Mouse (Mus musculus) limb, embryonic 13.5 days (tissue): ENCODE measurements at regions not wholly inside any gene's neighbourhood (a gene's known extent, or its start where the extent isn't known, plus 50 kb on each side); places are given as distances from the start of the nearest gene placed in this dataset.

ENCODE experiments used
- ATAC-seq: fragments of 200-750 bp; cut with Nextera tagmentation; 2 replicates; pipeline ENCODE4 v1.8.0; 2017; ENCODE audit warnings: low read depth, moderate number of reproducible peaks, moderate TSS enrichment; ENCODE audit not compliant: low FRiP score
- H3K27ac ChIP-seq: fragments of 300-500 bp; sonication (generic); 2 replicates; pipeline ENCODE4 v1.5.1; 2015; ENCODE audit warnings: inconsistent platforms, mild to moderate bottlenecking, moderate library complexity
- H3K27me3 ChIP-seq: fragments of 300-500 bp; sonication (generic); 2 replicates; pipeline ENCODE4 v1.6.1; 2015; ENCODE audit warnings: mild to moderate bottlenecking, inconsistent platforms
- H3K36me3 ChIP-seq: fragments of 300-500 bp; sonication (generic); 2 replicates; pipeline ENCODE4 v1.6.1; 2015; ENCODE audit warnings: inconsistent platforms, mild to moderate bottlenecking, moderate library complexity
- H3K4me1 ChIP-seq: fragments of 300-500 bp; sonication (generic); 2 replicates; pipeline ENCODE4 v1.6.1; 2015; ENCODE audit warnings: inconsistent platforms
- H3K4me2 ChIP-seq: fragments of 300-500 bp; sonication (generic); replicated peaks from 2 replicates; pipeline ENCODE4 v1.6.1; 2015; ENCODE audit warnings: inconsistent platforms, mild to moderate bottlenecking, moderate library complexity
- H3K4me3 ChIP-seq: fragments of 300-500 bp; sonication (generic); 2 replicates; pipeline ENCODE4 v1.5.1; 2015; ENCODE audit warnings: moderate library complexity, mild to moderate bottlenecking, inconsistent platforms
- H3K9ac ChIP-seq: fragments of 300-500 bp; sonication (generic); 2 replicates; pipeline ENCODE4 v1.6.1; 2015; ENCODE audit warnings: mild to moderate bottlenecking, inconsistent platforms
- H3K9me3 ChIP-seq: fragments of 300-500 bp; sonication (generic); 2 replicates; pipeline ENCODE4 v1.6.1; 2016; ENCODE audit warnings: inconsistent platforms
- WGBS: fragments of 180-500 bp; shearing (Covaris S2); methylation state at CpG from one replicate; pipeline ENCODE4 v1.1.7; 2015; 5-methylcytosine and 5-hydroxymethylcytosine counted together

DNA sequence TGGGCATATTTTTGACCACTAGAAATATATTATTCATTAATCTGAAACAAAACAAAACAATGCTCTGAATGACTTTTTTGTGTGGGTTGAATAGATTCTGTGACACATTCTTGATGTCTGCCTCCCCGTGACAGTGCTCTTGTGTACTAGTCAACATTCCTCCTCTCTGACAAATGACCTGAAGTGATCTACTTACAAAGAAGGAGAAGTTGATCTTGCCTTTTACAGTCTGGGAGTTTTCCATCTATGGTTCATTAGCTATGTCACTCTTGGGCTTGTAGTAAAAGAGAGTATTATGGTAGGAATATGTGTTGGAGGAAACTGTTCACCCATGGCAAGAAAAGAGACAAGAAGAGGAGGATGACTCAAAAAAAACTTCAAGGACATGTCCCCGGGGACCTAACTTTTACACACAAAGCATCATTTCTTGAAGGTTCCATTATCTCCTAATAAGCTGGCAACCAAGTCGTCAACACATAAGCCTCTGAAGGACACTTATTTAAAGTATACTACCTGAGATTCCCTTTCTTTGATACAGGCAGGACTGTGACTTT, 217.9 kb downstream of the Gm21750 start:
- no peak for ATAC-seq
- WGBS, result 87% methylated on average over 3 of the region's 3 CpGs
- H3K27ac ChIP-seq, result no peak overlapping the region
- no peak overlapping the region for H3K4me2 ChIP-seq
- no peak overlapping the region for H3K9ac ChIP-seq
- H3K4me1 ChIP-seq, result no peaks in the 10 kb centered on the region
- peaks cover 3% of the 10 kb centered on the region; the same call in 1 of the 2 replicates for H3K27me3 ChIP-seq
- H3K9me3 ChIP-seq, result no peaks in the 10 kb centered on the region
- no peaks in the 10 kb centered on the region for H3K36me3 ChIP-seq
- no peak overlapping the region for H3K4me3 ChIP-seq

DNA sequence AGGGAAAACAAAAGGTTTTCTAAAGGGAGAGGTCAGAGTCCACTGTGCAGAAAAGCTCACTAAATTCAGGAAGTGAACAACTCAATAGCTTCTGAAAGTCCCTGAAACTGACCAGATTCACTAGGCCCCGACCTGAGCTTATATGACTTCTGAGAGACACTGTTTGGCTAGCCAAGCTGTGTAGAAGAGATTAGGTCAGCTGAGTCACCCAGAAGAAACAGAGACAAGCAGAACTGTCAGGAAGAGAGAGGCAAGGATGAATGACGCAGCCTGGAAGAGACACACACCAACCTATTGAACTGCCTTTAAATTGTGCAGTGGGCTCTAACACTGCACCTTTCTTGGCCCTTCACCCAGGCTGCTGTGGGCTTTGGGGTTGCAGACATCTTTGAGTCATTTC, 230.4 kb downstream of the Gm21750 start:
- H3K27ac ChIP-seq, result no peak overlapping the region
- 79% methylated on average over 2 of the region's 2 CpGs for WGBS

DNA sequence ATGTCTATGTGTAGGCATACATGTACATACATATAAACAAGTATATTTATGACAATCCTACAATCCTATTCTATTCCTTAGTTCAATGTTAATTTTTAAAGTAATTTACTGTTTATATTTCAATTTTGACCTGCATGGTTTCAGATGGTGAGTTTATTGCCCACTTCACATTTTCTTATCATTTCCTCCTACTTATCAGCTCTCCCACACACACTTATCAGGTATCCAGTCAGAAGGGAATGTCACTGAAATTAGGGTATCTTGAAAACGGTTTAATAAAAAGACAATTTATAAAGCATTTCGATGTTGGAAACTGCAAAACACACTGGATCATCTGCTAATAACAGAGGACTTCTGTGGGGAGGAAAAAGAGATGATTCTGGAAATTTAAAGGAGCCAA, 233.8 kb downstream of the Gm21750 start:
- H3K9ac ChIP-seq, result no peak overlapping the region
- H3K4me2 ChIP-seq, result no peak overlapping the region
- 80% methylated on average over 2 of the region's 2 CpGs for WGBS
- H3K9me3 ChIP-seq, result no peaks in the 10 kb centered on the region
- H3K36me3 ChIP-seq, result no peaks in the 10 kb centered on the region
- H3K4me3 ChIP-seq, result no peak overlapping the region
- H3K27me3 ChIP-seq, result no peaks in the 10 kb centered on the region
- no peak overlapping the region for H3K27ac ChIP-seq
- H3K4me1 ChIP-seq, result no peaks in the 10 kb centered on the region
- ATAC-seq, result no peak

More for the DNA sequence above, 230.4 kb downstream of the Gm21750 start:
- ATAC-seq, result no peak
- Histone ChIP-seq H3K4me2 (no peak overlapping the region), H3K9ac (no peak overlapping the region), H3K4me3 (no peak overlapping the region), H3K36me3 (no peaks in the 10 kb centered on the region), H3K27me3 (no peaks in the 10 kb centered on the region), H3K4me1 (no peaks in the 10 kb centered on the region), H3K9me3 (no peaks in the 10 kb centered on the region)

DNA sequence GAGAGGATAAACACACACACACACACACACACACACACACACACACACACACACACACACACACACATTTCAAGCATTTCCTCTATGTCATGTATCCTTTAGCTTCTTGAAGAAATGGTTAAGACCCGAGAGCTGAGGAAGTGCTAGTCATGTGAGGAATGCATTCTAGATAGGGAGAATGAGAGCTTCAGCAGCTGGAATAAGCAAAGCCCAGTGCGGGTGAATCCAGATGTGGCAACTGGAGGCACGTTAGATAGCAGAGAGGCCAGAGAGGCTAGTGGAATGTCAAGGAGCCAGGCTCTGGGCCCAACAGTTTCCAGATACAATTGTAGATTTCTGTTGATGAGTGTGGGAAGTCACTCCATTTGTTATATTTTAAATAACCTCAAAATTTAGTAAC, 234.2 kb downstream of the Gm21750 start:
- H3K9ac ChIP-seq, result no peak overlapping the region
- WGBS, result 60% methylated on average over 3 of the region's 3 CpGs

DNA sequence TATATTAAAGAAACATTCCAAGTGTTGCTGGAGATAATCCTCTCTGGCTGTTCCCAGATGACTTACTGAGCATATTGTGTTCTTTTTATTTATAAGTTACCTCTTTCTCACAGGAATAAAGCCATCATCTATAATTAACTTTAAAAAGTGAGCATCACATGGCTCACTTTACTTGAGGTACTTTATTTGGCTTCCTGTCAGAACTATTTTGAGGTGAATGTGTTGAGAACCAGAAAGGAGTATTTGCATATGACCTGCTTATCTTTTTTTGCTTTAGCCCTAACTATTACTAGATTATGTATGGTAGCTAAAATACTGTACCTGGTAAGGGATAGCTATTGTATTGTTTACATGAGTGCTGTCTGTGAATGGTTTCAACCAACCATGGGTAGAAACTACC, 238.1 kb downstream of the Gm21750 start:
- no peak overlapping the region for H3K27ac ChIP-seq
- no peaks in the 10 kb centered on the region for H3K4me1 ChIP-seq
- no peak overlapping the region for H3K4me3 ChIP-seq
- no peak overlapping the region for H3K4me2 ChIP-seq
- H3K9me3 ChIP-seq, result no peaks in the 10 kb centered on the region
- H3K36me3 ChIP-seq, result no peaks in the 10 kb centered on the region
- ATAC-seq, result no peak
- H3K9ac ChIP-seq, result no peak overlapping the region
- H3K27me3 ChIP-seq, result no peaks in the 10 kb centered on the region

More for the DNA sequence above, 234.2 kb downstream of the Gm21750 start:
- Histone ChIP-seq H3K4me1 (no peaks in the 10 kb centered on the region), H3K36me3 (no peaks in the 10 kb centered on the region), H3K4me3 (no peak overlapping the region), H3K27me3 (no peaks in the 10 kb centered on the region), H3K9me3 (no peaks in the 10 kb centered on the region), H3K4me2 (no peak overlapping the region), H3K27ac (no peak overlapping the region)
- no peak for ATAC-seq

DNA sequence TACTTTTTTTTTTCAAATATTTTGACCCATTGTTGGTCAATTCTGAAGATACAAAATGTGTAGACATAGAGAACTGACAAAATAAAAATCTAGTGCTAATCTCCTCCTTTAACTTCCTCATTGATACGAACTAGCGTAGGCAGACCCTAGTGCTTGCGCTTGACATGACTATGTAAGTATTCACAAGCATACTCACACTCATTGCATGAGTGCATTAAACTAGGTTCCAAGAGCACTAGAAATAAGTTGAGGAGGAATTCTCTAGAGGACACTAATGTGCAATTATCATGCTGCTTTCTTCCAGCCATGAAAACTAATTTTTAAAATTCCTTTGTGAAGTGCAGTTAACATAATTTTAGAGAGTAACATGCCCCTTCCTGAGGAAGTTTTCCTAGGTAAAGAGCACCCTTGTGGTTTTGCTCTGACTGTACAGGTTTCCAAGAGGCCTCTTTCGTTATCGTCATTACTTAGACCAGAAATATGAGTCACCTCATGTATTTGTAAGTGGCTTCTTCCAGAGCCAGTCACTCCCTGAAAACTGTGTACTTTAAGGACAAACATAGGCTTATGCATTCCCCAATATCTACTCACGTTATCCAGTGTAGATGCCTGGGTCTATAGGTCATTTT, 241.2 kb downstream of the Gm21750 start:
- no peaks in the 10 kb centered on the region for H3K27me3 ChIP-seq

DNA sequence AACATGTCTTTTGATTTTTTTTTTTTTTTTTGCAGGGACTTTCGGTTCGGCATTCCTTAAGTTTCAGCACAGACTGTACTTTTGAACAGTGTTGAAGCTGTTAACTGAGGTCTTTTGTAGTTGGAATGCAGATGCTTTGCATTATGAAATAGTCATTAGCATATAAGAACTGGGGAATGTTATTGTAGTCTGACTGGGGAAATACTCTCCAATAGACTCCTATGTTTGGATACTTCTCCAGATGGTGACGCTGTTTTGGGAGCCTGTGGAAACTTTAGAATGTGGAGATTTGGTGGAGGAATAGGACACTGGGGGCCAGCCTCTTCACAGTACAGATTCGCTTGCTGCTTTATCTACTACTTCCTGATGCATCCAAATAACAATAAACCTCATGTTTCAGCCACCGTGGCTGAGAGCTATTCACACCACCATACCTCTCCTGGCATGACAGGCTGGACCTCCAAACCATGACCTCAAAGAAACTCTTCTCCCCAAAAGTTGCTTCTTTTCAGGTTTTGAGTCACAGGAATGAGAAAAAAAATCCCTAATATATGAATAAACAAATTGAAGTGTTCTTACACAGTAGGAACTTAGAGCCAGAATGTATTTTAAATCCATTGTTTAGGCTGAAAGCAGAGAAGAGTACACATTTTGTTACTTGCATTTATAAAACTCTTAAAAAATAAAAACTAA, 252.9 kb downstream of the Gm21750 start:
- no peak for ATAC-seq
- H3K4me1 ChIP-seq, result no peaks in the 10 kb centered on the region
- no peak overlapping the region for H3K27ac ChIP-seq
- no peak overlapping the region for H3K4me3 ChIP-seq
- H3K36me3 ChIP-seq, result no peaks in the 10 kb centered on the region
- 63% methylated on average over 5 of the region's 5 CpGs for WGBS
- H3K9ac ChIP-seq, result no peak overlapping the region
- no peak overlapping the region for H3K4me2 ChIP-seq
- H3K9me3 ChIP-seq, result no peaks in the 10 kb centered on the region
- no peaks in the 10 kb centered on the region for H3K27me3 ChIP-seq

More for the DNA sequence above, 241.2 kb downstream of the Gm21750 start:
- 91% methylated on average over 6 of the region's 6 CpGs for WGBS
- Histone ChIP-seq H3K9ac (no peak overlapping the region), H3K27ac (no peak overlapping the region), H3K4me3 (no peak overlapping the region), H3K36me3 (no peaks in the 10 kb centered on the region), H3K4me2 (no peak overlapping the region), H3K9me3 (no peaks in the 10 kb centered on the region), H3K4me1 (no peaks in the 10 kb centered on the region)
- no peak for ATAC-seq

DNA sequence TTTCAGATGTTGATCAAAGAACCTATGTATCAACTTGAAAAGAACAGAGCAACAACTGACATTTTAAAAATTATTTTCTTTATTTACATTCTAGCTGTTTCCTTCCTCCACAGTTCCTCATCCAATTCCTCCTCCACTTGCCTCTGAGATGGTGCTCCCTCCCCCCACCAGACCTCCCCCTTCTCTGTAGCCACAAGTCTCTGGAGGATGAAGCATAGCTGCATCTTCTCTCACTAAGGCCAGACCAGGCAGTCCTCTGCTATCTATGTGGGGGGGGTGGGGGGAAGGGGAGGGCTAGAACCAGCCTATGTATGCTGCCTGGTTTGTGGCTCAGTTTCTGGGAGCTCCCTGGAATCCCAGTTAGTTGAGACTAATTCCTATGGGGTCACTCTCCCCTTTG, 255.0 kb downstream of the Gm21750 start:
- no peak for ATAC-seq
- H3K4me2 ChIP-seq, result no peak overlapping the region
- no peak overlapping the region for H3K9ac ChIP-seq
- H3K36me3 ChIP-seq, result no peaks in the 10 kb centered on the region
- no peaks in the 10 kb centered on the region for H3K4me1 ChIP-seq
- H3K9me3 ChIP-seq, result no peaks in the 10 kb centered on the region
- no peaks in the 10 kb centered on the region for H3K27me3 ChIP-seq
- H3K4me3 ChIP-seq, result no peak overlapping the region
- H3K27ac ChIP-seq, result no peak overlapping the region

DNA sequence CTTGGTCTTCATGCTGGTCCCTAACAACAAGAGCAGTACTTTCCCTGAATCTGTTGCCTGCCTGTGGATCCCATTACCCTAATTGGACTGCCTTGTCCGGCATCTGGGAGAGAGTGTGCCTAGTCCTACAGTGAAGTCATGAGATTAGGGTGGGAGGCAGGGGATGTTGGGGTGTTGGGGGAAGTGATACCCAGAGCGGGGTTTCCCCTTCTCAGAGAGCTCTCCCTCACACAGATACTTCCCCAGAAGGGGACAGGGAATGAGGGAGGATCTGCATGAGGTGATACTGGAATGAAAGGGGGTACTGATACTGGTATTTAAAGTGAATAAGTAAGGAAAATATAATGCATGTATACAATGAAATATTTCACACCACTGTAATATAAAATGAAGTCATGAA, 270.1 kb downstream of the Gm21750 start:
- no peaks in the 10 kb centered on the region for H3K9me3 ChIP-seq
- no peak overlapping the region for H3K4me2 ChIP-seq
- H3K4me3 ChIP-seq, result no peak overlapping the region
- WGBS, result 62% methylated on average over 2 of the region's 2 CpGs
- H3K9ac ChIP-seq, result no peak overlapping the region
- ATAC-seq, result no peak
- no peak overlapping the region for H3K27ac ChIP-seq
- H3K36me3 ChIP-seq, result no peaks in the 10 kb centered on the region
- H3K4me1 ChIP-seq, result no peaks in the 10 kb centered on the region
- no peaks in the 10 kb centered on the region for H3K27me3 ChIP-seq

DNA sequence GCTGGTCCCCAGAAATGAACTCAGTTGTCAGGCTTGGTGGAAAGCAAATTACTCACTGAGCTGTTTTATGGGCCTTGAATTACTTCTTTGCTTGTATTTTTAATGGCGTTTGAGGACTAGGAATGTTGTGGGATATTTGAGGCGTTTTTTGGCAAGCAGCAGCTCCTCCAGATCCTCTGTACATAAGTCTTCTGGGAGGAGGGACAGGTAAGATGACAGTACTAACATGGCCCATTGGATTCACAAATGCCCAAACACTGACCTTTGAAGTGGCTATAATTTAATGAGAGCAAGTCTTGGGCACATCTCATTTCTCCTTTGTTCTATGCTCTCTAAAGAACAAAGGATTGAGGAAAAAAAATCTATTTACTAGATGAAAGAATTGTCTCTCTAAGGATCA, 286.3 kb downstream of the Gm21750 start:
- ATAC-seq, result no peak
- Histone ChIP-seq H3K9me3 (no peaks in the 10 kb centered on the region), H3K36me3 (no peaks in the 10 kb centered on the region), H3K9ac (no peak overlapping the region), H3K4me2 (no peak overlapping the region), H3K4me1 (peaks cover 1% of the 10 kb centered on the region; the same call in 1 of the 2 replicates), H3K4me3 (no peak overlapping the region), H3K27me3 (no peaks in the 10 kb centered on the region), H3K27ac (no peak overlapping the region)
- 17% methylated on average over 2 of the region's 2 CpGs for WGBS

DNA sequence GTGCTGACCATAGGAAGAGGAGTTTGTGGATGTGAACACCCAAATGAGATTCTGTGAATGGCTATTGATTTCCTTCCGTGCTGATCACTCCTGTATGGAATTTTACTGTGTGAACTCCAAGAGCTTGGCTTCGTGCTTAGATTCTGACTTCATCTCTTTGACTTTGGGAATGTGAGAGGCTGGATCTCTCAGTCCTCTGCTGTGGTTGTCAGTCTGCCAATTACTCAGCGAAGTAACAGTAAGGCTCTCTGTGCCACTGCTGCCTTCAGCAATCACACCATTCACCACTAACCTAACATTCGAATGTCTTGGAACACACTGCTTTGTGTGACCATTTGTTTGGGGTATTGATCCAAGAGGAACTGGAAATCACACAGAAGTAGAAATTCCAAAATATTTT, 291.5 kb downstream of the Gm21750 start:
- 77% methylated on average over 4 of the region's 4 CpGs for WGBS

DNA sequence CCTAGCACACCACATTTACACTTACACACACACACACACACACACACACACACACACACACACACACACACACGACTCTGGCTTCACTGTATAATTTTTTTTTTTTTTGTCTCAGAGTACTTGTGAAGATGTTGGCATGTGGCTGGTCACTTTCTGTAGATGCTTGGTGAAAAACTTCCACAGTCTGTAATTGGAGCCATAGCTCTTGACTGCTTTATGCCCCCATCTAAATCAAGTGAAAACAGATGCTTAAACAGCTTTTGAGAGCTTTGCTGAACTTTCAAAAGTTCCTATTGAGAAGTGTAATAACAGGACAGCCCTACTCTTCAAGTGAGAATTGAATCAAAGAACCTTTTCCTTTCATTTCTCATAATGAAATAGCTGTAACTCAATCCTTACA, 317.7 kb downstream of the Gm21750 start:
- Histone ChIP-seq H3K4me3 (no peak overlapping the region), H3K36me3 (no peaks in the 10 kb centered on the region), H3K27ac (no peak overlapping the region), H3K27me3 (no peaks in the 10 kb centered on the region), H3K4me2 (no peak overlapping the region), H3K4me1 (peaks cover 5% of the 10 kb centered on the region; the same call in 1 of the 2 replicates), H3K9ac (no peak overlapping the region), H3K9me3 (no peaks in the 10 kb centered on the region)
- 0% methylated on average over 1 of the region's 1 CpGs for WGBS
- ATAC-seq, result peak; percentile 59; the same call in 1 of the 2 replicates

More for the DNA sequence above, 291.5 kb downstream of the Gm21750 start:
- no peaks in the 10 kb centered on the region for H3K27me3 ChIP-seq
- no peaks in the 10 kb centered on the region for H3K9me3 ChIP-seq
- H3K9ac ChIP-seq, result no peak overlapping the region
- H3K4me1 ChIP-seq, result peaks cover 5% of the 10 kb centered on the region; the same call in 1 of the 2 replicates
- H3K27ac ChIP-seq, result no peak overlapping the region
- no peak for ATAC-seq
- no peaks in the 10 kb centered on the region for H3K36me3 ChIP-seq
- H3K4me3 ChIP-seq, result no peak overlapping the region
- H3K4me2 ChIP-seq, result no peak overlapping the region
